Mouse (Mus musculus) gastrocnemius, postnatal 14 days (tissue): Measurements from ENCODE around the gene Znrf3. TPM values are rescaled to one million over a fixed set of nuclear protein-coding genes. Genes with fewer than 3 reads are reported as not detected.

Source experiments
- DNase-seq: peaks from one replicate; pipeline ENCODE4 v3.0.0; 2021; ENCODE audit warnings: mixed read lengths
- intact Hi-C: fragments of 180-260 bp; cut with DNase I; formaldehyde crosslinking; loops from one replicate; pipeline ENCODE4 v1.15.1; 2025; ENCODE audit warnings: low total_unique reads
- total RNA-seq, 2 experiments: library from RNA; stranded (reverse); gene quantifications; 2 replicates each; pipeline ENCODE4 v1.2.3; 2021

The Znrf3 gene
- total RNA-seq, 2 experiments from 2014 or later = 6.5 to 9.3 TPM

DNA sequence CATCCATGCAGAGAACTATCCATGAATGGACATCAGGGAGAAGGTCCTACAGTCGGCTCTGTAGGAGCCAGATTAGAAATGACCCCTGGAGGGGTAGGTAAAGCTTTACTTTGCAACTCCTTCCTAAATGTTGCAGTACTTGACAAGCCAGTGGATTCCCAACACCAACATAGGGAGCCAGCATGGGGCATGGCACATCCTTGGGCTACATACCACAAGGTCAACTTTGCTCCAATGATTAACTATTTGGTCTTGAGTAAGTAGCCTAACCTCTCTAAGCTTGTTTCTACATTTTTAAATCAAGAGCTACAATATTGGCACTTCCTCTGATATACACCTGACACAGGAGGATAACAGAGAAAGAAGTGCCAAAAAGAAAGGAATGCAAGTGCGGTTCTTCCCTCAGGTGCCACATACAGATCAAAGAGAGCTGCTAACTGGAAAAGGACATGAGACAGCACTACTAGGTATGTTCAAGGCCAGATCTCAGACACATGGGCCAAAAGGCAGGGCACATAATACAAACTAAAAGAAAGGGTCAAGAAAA, 31.9 kb downstream of the Znrf3 start:
- intact Hi-C loops = no loop called here
- no peak for DNase-seq

DNA sequence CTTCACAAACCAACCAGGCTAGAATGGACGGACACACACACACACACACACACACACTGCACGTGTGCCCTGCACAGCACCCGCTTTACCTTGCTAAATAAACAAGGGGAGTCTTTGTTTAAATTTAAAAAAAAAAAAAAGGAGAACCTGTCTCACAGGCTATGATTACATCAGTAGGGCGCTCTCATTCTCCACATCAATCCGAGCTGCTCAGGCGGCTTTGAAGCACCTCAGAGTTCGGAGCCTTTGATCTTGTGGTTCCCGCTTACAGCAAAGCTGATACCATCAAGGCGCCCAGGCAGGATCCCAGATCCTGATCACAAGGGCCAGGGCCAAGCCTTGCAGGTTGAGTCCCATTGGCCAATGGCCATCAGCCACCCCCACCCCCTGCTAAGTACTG, 33.1 kb downstream of the Znrf3 start:
- DNase-seq = no peak
- intact Hi-C loops = no loop called here

GRCm38 (mm10) chr11:5404180-5404579, 40.5 kb downstream of the Znrf3 start:
- intact Hi-C loops = no loop called here
- DNase-seq = peak; percentile 22

- intact Hi-C loops = no loop called here
Measured at GRCm38 (mm10) chr11:5402127-5402733, 42.4 kb downstream of the Znrf3 start.

DNA sequence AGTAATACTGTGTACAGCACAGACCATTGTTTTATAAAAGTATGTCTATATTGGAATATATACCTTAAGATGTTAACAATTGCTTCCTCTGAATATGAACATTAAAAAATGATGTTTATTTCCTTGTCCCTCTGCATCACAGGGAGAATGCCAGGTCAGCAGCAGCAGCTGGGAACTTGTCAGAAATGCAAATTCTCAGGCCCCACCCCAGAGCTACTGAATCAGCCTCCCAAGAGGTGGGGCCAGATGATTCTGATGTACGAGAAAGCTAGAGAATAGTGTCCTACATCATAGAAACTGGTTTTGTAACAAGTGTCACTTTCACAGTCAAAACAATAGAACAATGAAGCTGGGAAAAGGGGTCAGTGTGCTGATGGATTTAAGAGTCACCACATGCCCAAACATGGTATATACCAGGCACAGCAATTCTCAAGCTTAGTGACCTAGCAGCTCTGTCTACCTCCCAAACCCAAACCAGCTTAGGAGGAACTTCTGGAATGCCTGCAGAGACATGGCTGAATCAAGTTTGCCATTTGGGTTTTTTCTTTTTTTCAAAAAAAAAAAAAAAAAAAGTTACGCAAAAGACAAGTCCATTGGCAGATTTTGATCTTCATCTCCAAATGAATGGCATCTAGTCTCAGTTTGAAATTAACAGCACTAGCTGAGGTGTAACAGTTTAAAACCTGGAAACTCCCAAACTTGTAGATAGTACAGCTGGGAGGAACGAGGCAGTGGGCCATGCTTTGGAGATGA, 46.2 kb downstream of the Znrf3 start:
- DNase-seq = no peak
- intact Hi-C loops = no loop called here

More at GRCm38 (mm10) chr11:5402127-5402733, 42.4 kb downstream of the Znrf3 start:
- DNase-seq = no peak

GRCm38 (mm10) chr11:5390969-5391831, 53.4 kb downstream of the Znrf3 start:
- intact Hi-C loops = no loop called here
- no peak for DNase-seq

DNA sequence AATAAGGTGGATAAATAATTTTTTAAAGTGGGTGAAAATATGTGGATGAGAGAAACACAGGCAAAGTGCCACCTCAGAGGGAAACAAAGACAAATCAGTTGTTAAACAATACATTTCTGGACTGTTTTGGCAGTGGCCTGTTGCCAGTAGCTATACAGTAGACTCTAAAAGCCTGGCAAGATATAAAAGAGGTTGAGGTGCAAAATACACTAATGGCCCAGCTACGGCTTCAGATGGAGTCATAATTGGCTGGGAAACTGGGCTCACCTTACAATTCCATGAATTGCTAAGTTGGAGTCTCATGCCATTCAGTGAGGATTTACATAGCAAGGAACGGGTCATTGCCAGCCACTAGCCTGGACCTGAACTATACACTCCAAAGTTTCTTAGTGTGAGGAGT, 62.0 kb downstream of the Znrf3 start:
- no peak for DNase-seq
- intact Hi-C loops = no loop called here

- intact Hi-C loops = no loop called here
- peak; percentile 18 for DNase-seq
Measured at GRCm38 (mm10) chr11:5381226-5381625, 63.4 kb downstream of the Znrf3 start.

- intact Hi-C loops = no loop called here
- DNase-seq = no peak
Measured at GRCm38 (mm10) chr11:5380275-5380674, 64.4 kb downstream of the Znrf3 start.

DNA sequence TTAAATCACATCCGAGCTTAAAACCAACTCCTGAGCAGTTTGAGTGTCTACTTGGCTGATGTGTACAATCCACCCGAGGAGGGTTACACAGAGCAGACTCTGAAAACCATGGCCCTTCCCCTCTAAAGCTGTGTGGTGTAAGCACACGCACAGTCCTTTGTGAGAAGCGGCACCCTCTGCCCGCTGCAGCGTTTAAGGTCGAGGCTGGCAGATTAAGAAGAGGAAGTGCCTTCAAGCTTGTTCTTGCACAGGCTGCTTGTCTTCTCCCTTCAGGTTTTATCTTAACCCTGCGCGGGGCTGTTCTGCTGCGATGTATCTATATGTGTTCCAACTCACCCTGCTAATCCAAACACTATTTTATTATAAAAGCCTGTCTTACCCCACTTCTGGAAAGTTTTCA, 75.5 kb downstream of the Znrf3 start:
- intact Hi-C loops = no loop called here
- DNase-seq = no peak

GRCm38 (mm10) chr11:5368492-5368891, 76.2 kb downstream of the Znrf3 start:
- DNase-seq = no peak
- intact Hi-C loops = no loop called here

DNA sequence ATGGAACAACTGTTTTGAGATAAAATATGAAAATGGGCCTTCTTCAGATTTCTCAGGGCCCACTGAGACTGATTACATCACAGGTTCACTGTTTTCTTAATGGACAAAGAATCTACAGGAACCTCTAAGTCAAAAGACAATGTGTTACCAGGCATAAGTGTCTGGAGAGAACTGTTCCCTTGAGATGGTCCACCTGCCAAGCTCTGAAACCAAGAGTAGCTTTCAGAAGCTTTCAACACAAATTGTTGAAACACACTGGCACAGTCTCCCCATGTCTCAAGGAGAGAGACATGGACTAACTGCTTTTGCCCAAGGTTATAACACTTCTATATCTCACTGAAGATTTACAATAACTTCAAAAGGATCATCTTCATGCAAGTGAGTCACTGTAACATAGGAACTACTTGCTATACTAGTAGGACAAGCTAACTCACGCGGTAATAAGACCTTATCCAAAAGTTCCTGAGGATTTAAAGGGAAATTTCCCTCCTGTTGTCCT, 89.3 kb downstream of the Znrf3 start:
- intact Hi-C loops = no loop called here
- DNase-seq = no peak

DNA sequence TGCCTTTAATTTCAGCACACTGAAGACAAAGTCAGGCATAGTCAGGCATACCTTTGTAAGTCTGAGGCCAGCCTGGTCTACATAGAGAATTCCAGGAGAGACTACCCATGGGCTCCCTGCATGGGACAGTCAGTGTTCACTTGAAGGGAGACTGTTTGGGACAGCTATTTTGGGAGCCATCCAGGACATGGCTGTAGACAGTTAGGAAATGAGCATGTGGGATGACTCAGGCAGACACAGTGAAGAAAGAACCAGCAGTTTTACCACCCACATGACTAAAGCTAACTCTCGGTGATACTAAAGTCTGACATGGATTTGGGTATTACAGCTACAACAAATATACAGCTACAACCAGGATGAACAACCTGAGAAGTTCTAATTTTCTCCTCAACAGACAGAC, 89.9 kb downstream of the Znrf3 start:
- intact Hi-C loops = no loop called here
- peak; percentile 4 for DNase-seq

DNA sequence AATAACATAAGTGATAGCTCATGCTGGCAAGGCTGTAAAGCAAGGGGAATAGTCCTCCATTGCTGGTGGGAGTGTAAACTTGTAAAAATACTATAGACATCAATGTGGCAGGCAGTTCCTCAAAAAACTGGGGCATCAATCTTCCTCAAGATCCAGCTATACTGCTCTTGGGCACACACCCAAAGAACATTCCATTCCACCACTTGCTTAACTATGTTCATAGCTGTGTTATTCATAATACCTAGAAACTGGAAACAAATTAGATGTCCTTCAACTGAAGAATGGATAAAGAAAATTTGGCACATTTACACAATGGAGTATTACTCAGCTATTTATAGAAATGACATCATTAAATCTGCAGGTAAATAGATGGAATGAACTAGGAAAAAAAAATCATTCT, 91.6 kb downstream of the Znrf3 start:
- intact Hi-C loops = no loop called here
- no peak for DNase-seq

DNA sequence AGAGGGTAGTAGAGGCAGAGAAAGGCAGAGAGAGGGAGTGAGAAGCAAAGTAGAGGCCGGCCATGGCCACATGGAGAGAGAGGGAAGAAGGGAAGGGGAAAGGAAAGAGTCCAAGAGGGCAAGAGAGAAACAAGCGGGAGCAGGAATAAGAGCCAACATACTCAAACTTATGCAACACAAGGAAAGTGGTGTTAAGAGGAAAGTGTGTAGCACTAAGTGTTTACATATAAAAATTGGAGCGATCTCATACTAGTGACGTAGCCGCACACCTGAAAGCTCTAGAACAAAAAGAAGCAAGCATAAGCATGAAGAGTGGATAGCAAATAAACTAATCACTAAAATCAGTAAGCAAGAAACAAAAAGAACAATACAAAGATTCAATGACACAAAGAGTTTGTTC, 95.2 kb downstream of the Znrf3 start:
- no peak for DNase-seq
- intact Hi-C loops = no loop called here

DNA sequence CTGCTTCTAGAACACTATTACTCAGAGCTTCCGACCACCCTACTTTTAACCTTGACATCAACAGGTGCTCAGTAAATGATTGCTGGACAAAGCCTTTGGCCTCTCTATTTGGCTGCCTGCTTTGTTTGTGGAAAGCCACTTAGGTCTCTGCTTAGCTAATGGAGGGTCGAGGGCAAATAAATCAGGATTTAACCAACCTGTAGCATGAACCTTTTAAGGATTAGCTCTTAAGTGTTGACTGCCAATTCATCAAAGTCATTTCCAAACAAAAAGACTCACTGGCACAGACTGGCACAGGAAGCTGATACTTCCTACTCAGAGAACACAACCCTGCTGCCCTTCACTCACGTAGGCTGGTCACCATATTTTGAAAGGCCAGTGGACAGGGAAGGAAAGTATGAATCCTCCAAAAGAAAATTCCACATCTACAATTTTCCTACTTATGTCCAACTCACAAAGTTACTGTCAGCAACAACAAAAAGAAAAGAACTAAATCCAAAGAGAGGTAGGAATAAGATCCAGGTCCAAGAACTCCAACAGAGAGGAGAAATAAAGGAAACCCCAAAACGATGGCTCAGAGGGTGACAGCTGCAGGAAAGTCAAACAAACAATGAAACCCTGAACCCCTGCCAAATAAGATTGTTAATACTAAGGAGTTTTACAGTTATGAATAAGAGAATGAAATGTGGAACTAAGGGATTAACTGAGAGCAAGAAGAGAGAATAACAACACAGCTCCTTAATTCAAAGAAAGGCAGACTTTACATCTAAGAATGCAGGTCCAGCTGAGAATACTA, 97.6 kb downstream of the Znrf3 start:
- DNase-seq = no peak
- intact Hi-C loops = no loop called here

DNA sequence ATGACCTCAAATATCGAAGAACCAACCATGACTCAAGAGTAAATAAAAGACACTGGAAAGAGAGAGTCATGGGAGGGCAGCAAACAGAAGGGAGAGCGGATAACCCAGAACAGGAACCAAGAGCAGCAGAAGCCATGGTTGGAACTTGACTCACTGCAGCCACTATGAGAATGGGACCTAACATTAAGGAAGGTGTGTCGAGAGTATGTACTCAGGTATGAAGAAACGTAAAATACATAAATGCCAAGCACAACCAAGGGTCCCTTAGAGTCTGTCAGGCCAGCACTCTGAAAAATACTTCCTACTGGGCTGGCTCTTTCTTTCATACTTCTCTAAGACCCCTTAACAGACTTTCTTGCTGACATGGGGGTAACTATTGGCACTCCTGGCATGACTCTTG, 100.9 kb downstream of the Znrf3 start:
- DNase-seq = no peak
- intact Hi-C loops = no loop called here

GRCm38 (mm10) chr11:5339732-5340131, 104.9 kb downstream of the Znrf3 start:
- DNase-seq = no peak
- intact Hi-C loops = no loop called here

DNA sequence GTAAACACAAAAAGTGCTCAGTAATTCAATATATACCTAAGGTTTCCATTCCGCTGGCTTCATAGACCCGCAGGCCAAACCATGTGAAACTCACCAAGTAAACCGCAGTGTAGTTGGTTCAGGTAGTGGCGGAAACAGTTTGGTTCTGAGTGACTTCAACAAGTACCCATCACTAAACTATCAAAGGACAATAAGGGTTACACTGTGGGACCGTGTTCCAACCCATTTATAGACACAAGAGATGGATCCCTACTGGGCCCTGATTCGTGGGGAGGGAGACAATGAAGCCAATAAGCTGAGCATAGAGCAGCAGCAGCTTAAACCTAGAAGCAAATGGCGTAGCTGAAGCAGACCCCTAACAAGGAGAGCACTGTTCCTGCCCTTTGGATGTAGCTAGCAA, 107.8 kb downstream of the Znrf3 start:
- DNase-seq = no peak
- intact Hi-C loops = no loop called here
